Mouse (Mus musculus) large intestine, adult 2 months (tissue): ENCODE results near the gene Dcaf4. TPM values are rescaled to one million over a fixed set of nuclear protein-coding genes. Genes with fewer than 3 reads are reported as not detected.

Source experiments
- polyA plus RNA-seq: library from polyadenylated mRNA; depleted of rRNA; stranded (reverse); fragments of >200 nt; gene quantifications from 2 replicates; pipeline ENCODE4 v1.2.3, GENCODE M21; 2012; rRNA removed

The Dcaf4 gene
- polyA plus RNA-seq, 1 experiment, result 13.5 TPM

Other genes starting within 250 kb of the Dcaf4 start
- gene Dpf3, start 32.8 kb upstream of the Dcaf4 start, polyA plus RNA-seq, result 4.6 and 10.4 TPM in 2 replicates
- 19.0 and 34.8 TPM in 2 replicates for gene Zfyve1, start 76.8 kb downstream of the Dcaf4 start, polyA plus RNA-seq
- gene Rbm25, start 110.8 kb downstream of the Dcaf4 start, polyA plus RNA-seq, result 13.1 and 22.0 TPM in 2 replicates
- gene Psen1, start 167.7 kb downstream of the Dcaf4 start, polyA plus RNA-seq, result 60.3 and 62.2 TPM in 2 replicates
- gene Papln, start 243.2 kb downstream of the Dcaf4 start, polyA plus RNA-seq, result 2.5 and 7.3 TPM in 2 replicates